Mouse (Mus musculus): ENCODE results near the gene Pkp4. TPM values are rescaled to one million over a fixed set of nuclear protein-coding genes. Genes with fewer than 3 reads are reported as not detected.

The Pkp4 gene
- total and polyA plus RNA-seq, 2 experiments = 38.4 to 42.7 TPM

- TF ChIP-seq POLR2A (IDR thresholded peaks at IDR 0.05; ENCODE audit: extremely low read depth, insufficient read depth, low read length) (no peak), CTCF (IDR thresholded peaks at IDR 0.05; ENCODE audit: low read depth, low read length) (no peak)
- Histone ChIP-seq H3K4me1 (ENCODE audit: control insufficient read depth, insufficient read depth, low read length) (peaks cover 3% of the 10 kb centered on the region), H3K79me2 (ENCODE audit: control insufficient read depth, insufficient read depth, low read length) (no peaks in the 10 kb centered on the region), H3K27me3 (ENCODE audit: control insufficient read depth, insufficient read depth, low read length) (no peaks in the 10 kb centered on the region), H3K4me3 (ENCODE audit: insufficient read depth, low read depth, low read length) (no peak overlapping the region), H3K36me3 (ENCODE audit: control insufficient read depth, insufficient read depth, low read length) (peaks cover 36% of the 10 kb centered on the region; the same call in 1 of the 2 replicates), H3K27ac (replicated peaks; ENCODE audit: insufficient read depth, low read depth, low read length) (no peak overlapping the region), H3K9ac (ENCODE audit: low read depth, low read length) (no peak overlapping the region)
- DNase-seq (ENCODE audit: extremely low read depth, low read depth, low spot score) = peak; percentile 42
- 56% methylated on average over 11 of the region's 11 CpGs for WGBS
Observed at GRCm38 (mm10) chr2:59343834-59344233, 183.2 kb downstream of the Pkp4 start.

GRCm38 (mm10) chr2:59344699-59345098 is 184.0 kb downstream of the Pkp4 start:
- Histone ChIP-seq H3K27me3 (ENCODE audit: control insufficient read depth, insufficient read depth, low read length) (no peaks in the 10 kb centered on the region), H3K36me3 (ENCODE audit: control insufficient read depth, insufficient read depth, low read length) (peaks cover 36% of the 10 kb centered on the region; the same call in 1 of the 2 replicates), H3K79me2 (ENCODE audit: control insufficient read depth, insufficient read depth, low read length) (no peaks in the 10 kb centered on the region), H3K4me1 (ENCODE audit: control insufficient read depth, insufficient read depth, low read length) (peaks cover 3% of the 10 kb centered on the region), H3K27ac (replicated peaks; ENCODE audit: insufficient read depth, low read depth, low read length) (no peak overlapping the region), H3K9ac (ENCODE audit: low read depth, low read length) (no peak overlapping the region), H3K4me3 (ENCODE audit: insufficient read depth, low read depth, low read length) (no peak overlapping the region)
- 99% methylated on average over 13 of the region's 13 CpGs for WGBS
- DNase-seq (ENCODE audit: extremely low read depth, low read depth, low spot score) = no peak
- TF ChIP-seq CTCF (IDR thresholded peaks at IDR 0.05; ENCODE audit: low read depth, low read length) = no peak

GRCm38 (mm10) chr2:59345141-59345839 is 184.6 kb downstream of the Pkp4 start:
- Histone ChIP-seq H3K4me3 (ENCODE audit: insufficient read depth, low read depth, low read length) (no peak overlapping the region), H3K79me2 (ENCODE audit: control insufficient read depth, insufficient read depth, low read length) (no peaks in the 10 kb centered on the region), H3K36me3 (ENCODE audit: control insufficient read depth, insufficient read depth, low read length) (peaks cover 36% of the 10 kb centered on the region), H3K27ac (replicated peaks; ENCODE audit: insufficient read depth, low read depth, low read length) (no peak overlapping the region), H3K9ac (ENCODE audit: low read depth, low read length) (no peak overlapping the region), H3K27me3 (ENCODE audit: control insufficient read depth, insufficient read depth, low read length) (no peaks in the 10 kb centered on the region), H3K4me1 (ENCODE audit: control insufficient read depth, insufficient read depth, low read length) (peaks cover 3% of the 10 kb centered on the region)
- 98% methylated on average over 11 of the region's 11 CpGs for WGBS
- no peak for DNase-seq (ENCODE audit: extremely low read depth, low read depth, low spot score)
- TF ChIP-seq POLR2A (IDR thresholded peaks at IDR 0.05; ENCODE audit: extremely low read depth, insufficient read depth, low read length) = no peak
- TF ChIP-seq CTCF (IDR thresholded peaks at IDR 0.05; ENCODE audit: low read depth, low read length) = no peak

- Histone ChIP-seq H3K79me2 (ENCODE audit: control insufficient read depth, insufficient read depth, low read length) (no peaks in the 10 kb centered on the region), H3K4me1 (ENCODE audit: control insufficient read depth, insufficient read depth, low read length) (peaks cover 3% of the 10 kb centered on the region), H3K4me3 (ENCODE audit: insufficient read depth, low read depth, low read length) (no peak overlapping the region), H3K9ac (ENCODE audit: low read depth, low read length) (no peak overlapping the region), H3K36me3 (ENCODE audit: control insufficient read depth, insufficient read depth, low read length) (peaks cover 35% of the 10 kb centered on the region), H3K27me3 (ENCODE audit: control insufficient read depth, insufficient read depth, low read length) (no peaks in the 10 kb centered on the region), H3K27ac (replicated peaks; ENCODE audit: insufficient read depth, low read depth, low read length) (no peak overlapping the region)
- TF ChIP-seq CTCF (IDR thresholded peaks at IDR 0.05; ENCODE audit: low read depth, low read length) = no peak
- no peak for TF ChIP-seq POLR2A (IDR thresholded peaks at IDR 0.05; ENCODE audit: extremely low read depth, insufficient read depth, low read length)
- DNase-seq (ENCODE audit: extremely low read depth, low read depth, low spot score) = peak; percentile 19
- WGBS = 87% methylated on average over 12 of the region's 12 CpGs
Observed at GRCm38 (mm10) chr2:59346443-59346842, 185.8 kb downstream of the Pkp4 start.

GRCm38 (mm10) chr2:59348585-59348984 is 187.9 kb downstream of the Pkp4 start:
- WGBS = 94% methylated on average over 8 of the region's 8 CpGs
- no peak overlapping the region for H3K9ac ChIP-seq (ENCODE audit: low read depth, low read length)
- H3K27me3 ChIP-seq (ENCODE audit: control insufficient read depth, insufficient read depth, low read length) = no peaks in the 10 kb centered on the region
- TF ChIP-seq POLR2A (IDR thresholded peaks at IDR 0.05; ENCODE audit: extremely low read depth, insufficient read depth, low read length) (no peak), CTCF (IDR thresholded peaks at IDR 0.05; ENCODE audit: low read depth, low read length) (no peak)
- H3K79me2 ChIP-seq (ENCODE audit: control insufficient read depth, insufficient read depth, low read length) = no peaks in the 10 kb centered on the region
- H3K36me3 ChIP-seq (ENCODE audit: control insufficient read depth, insufficient read depth, low read length) = peaks cover 29% of the 10 kb centered on the region
- no peak for DNase-seq (ENCODE audit: extremely low read depth, low read depth, low spot score)
- no peak overlapping the region for H3K4me3 ChIP-seq (ENCODE audit: insufficient read depth, low read depth, low read length)
- peaks cover 3% of the 10 kb centered on the region for H3K4me1 ChIP-seq (ENCODE audit: control insufficient read depth, insufficient read depth, low read length)
- H3K27ac ChIP-seq (replicated peaks; ENCODE audit: insufficient read depth, low read depth, low read length) = no peak overlapping the region

GRCm38 (mm10) chr2:59350094-59350493 is 189.4 kb downstream of the Pkp4 start:
- no peak overlapping the region for H3K27ac ChIP-seq (replicated peaks; ENCODE audit: insufficient read depth, low read depth, low read length)
- no peak for DNase-seq (ENCODE audit: extremely low read depth, low read depth, low spot score)
- no peak overlapping the region for H3K4me3 ChIP-seq (ENCODE audit: insufficient read depth, low read depth, low read length)
- H3K27me3 ChIP-seq (ENCODE audit: control insufficient read depth, insufficient read depth, low read length) = no peaks in the 10 kb centered on the region
- no peaks in the 10 kb centered on the region for H3K79me2 ChIP-seq (ENCODE audit: control insufficient read depth, insufficient read depth, low read length)
- 86% methylated on average over 3 of the region's 3 CpGs for WGBS
- no peak overlapping the region for H3K9ac ChIP-seq (ENCODE audit: low read depth, low read length)
- peaks cover 32% of the 10 kb centered on the region for H3K36me3 ChIP-seq (ENCODE audit: control insufficient read depth, insufficient read depth, low read length)
- no peaks in the 10 kb centered on the region for H3K4me1 ChIP-seq (ENCODE audit: control insufficient read depth, insufficient read depth, low read length)
- TF ChIP-seq POLR2A (IDR thresholded peaks at IDR 0.05; ENCODE audit: extremely low read depth, insufficient read depth, low read length) (no peak), CTCF (IDR thresholded peaks at IDR 0.05; ENCODE audit: low read depth, low read length) (no peak)

All from liver, adult 2 months (tissue).